Mouse (Mus musculus): Measurements from ENCODE around the gene Adgrb3. TPM values are rescaled to one million over a fixed set of nuclear protein-coding genes. Genes with fewer than 3 reads are reported as not detected.

Gene Adgrb3
- total and polyA plus RNA-seq, 2 experiments: not detected

GRCm38 (mm10) chr1:25775440-25776130, 53.9 kb downstream of the Adgrb3 start:
- H3K9ac ChIP-seq (ENCODE audit: low read depth, low read length): no peak overlapping the region
- 71% methylated on average over 3 of the region's 3 CpGs for WGBS

DNA sequence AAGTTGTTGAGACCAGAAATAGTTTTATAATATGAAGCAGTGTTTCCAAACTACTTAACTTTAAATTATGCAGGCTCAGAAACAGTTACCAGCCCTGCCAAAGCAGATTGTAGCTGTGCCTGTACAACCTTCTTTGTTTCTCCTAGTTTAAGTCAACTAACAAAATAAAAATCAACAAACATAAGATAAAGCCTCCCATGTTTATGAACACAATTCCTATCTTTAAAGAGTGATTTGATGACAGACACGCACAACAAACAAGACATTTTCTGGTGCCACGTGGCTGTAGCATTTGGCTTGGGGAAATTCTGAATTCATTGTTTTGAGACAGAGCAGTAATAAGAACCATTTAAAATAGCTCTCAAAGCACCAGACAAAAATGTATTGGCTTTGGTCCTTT, 60.5 kb downstream of the Adgrb3 start:
- WGBS: 72% methylated on average over 2 of the region's 2 CpGs
- H3K4me1 ChIP-seq (ENCODE audit: control insufficient read depth, insufficient read depth, low read length): no peaks in the 10 kb centered on the region
- no peaks in the 10 kb centered on the region for H3K79me2 ChIP-seq (ENCODE audit: control insufficient read depth, insufficient read depth, low read length)
- no peak for DNase-seq (ENCODE audit: extremely low read depth, low read depth, low spot score)
- TF ChIP-seq POLR2A (IDR thresholded peaks at IDR 0.05; ENCODE audit: extremely low read depth, insufficient read depth, low read length): no peak
- no peak for TF ChIP-seq CTCF (IDR thresholded peaks at IDR 0.05; ENCODE audit: low read depth, low read length)
- no peaks in the 10 kb centered on the region for H3K27me3 ChIP-seq (ENCODE audit: control insufficient read depth, insufficient read depth, low read length)
- no peaks in the 10 kb centered on the region for H3K36me3 ChIP-seq (ENCODE audit: control insufficient read depth, insufficient read depth, low read length)
- H3K4me3 ChIP-seq (ENCODE audit: insufficient read depth, low read depth, low read length): no peak overlapping the region
- no peak overlapping the region for H3K27ac ChIP-seq (replicated peaks; ENCODE audit: insufficient read depth, low read depth, low read length)
- no peak overlapping the region for H3K9ac ChIP-seq (ENCODE audit: low read depth, low read length)

More at GRCm38 (mm10) chr1:25775440-25776130, 53.9 kb downstream of the Adgrb3 start:
- H3K36me3 ChIP-seq (ENCODE audit: control insufficient read depth, insufficient read depth, low read length): no peaks in the 10 kb centered on the region
- H3K79me2 ChIP-seq (ENCODE audit: control insufficient read depth, insufficient read depth, low read length): no peaks in the 10 kb centered on the region
- no peaks in the 10 kb centered on the region for H3K4me1 ChIP-seq (ENCODE audit: control insufficient read depth, insufficient read depth, low read length)
- H3K27ac ChIP-seq (replicated peaks; ENCODE audit: insufficient read depth, low read depth, low read length): no peak overlapping the region
- H3K4me3 ChIP-seq (ENCODE audit: insufficient read depth, low read depth, low read length): no peak overlapping the region
- H3K27me3 ChIP-seq (ENCODE audit: control insufficient read depth, insufficient read depth, low read length): no peaks in the 10 kb centered on the region
- TF ChIP-seq CTCF (IDR thresholded peaks at IDR 0.05; ENCODE audit: low read depth, low read length) (no peak), POLR2A (IDR thresholded peaks at IDR 0.05; ENCODE audit: extremely low read depth, insufficient read depth, low read length) (no peak)
- no peak for DNase-seq (ENCODE audit: extremely low read depth, low read depth, low spot score)

GRCm38 (mm10) chr1:25755265-25755664, 74.2 kb downstream of the Adgrb3 start:
- Histone ChIP-seq H3K9ac (ENCODE audit: low read depth, low read length) (no peak overlapping the region), H3K79me2 (ENCODE audit: control insufficient read depth, insufficient read depth, low read length) (no peaks in the 10 kb centered on the region), H3K27me3 (ENCODE audit: control insufficient read depth, insufficient read depth, low read length) (no peaks in the 10 kb centered on the region), H3K4me3 (ENCODE audit: insufficient read depth, low read depth, low read length) (no peak overlapping the region), H3K36me3 (ENCODE audit: control insufficient read depth, insufficient read depth, low read length) (no peaks in the 10 kb centered on the region), H3K4me1 (ENCODE audit: control insufficient read depth, insufficient read depth, low read length) (no peaks in the 10 kb centered on the region), H3K27ac (replicated peaks; ENCODE audit: insufficient read depth, low read depth, low read length) (no peak overlapping the region)
- TF ChIP-seq POLR2A (IDR thresholded peaks at IDR 0.05; ENCODE audit: extremely low read depth, insufficient read depth, low read length): no peak
- no peak for TF ChIP-seq CTCF (IDR thresholded peaks at IDR 0.05; ENCODE audit: low read depth, low read length)
- DNase-seq (ENCODE audit: extremely low read depth, low read depth, low spot score): no peak

DNA sequence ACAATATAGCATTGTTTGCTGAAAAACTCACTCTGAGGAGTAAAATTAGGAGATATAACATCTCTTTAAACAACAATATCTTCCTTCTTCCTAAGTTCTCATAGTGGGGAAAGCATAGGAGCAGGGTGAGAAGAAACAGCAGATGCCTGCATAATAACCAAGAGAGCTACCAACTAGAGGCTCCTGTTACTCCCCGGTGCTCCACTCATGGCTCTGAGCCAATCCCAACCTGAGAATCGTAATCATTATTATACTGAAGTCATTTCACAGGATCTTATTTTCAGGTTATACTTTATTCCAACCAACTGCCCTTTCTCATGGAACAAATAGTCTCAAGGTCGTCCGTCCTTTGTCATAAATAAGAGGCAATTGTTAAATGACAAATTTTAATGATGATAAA, 75.0 kb downstream of the Adgrb3 start:
- TF ChIP-seq CTCF (IDR thresholded peaks at IDR 0.05; ENCODE audit: low read depth, low read length) (no peak), POLR2A (IDR thresholded peaks at IDR 0.05; ENCODE audit: extremely low read depth, insufficient read depth, low read length) (no peak)
- no peaks in the 10 kb centered on the region for H3K4me1 ChIP-seq (ENCODE audit: control insufficient read depth, insufficient read depth, low read length)
- H3K9ac ChIP-seq (ENCODE audit: low read depth, low read length): no peak overlapping the region
- H3K27me3 ChIP-seq (ENCODE audit: control insufficient read depth, insufficient read depth, low read length): no peaks in the 10 kb centered on the region
- no peaks in the 10 kb centered on the region for H3K79me2 ChIP-seq (ENCODE audit: control insufficient read depth, insufficient read depth, low read length)
- H3K36me3 ChIP-seq (ENCODE audit: control insufficient read depth, insufficient read depth, low read length): no peaks in the 10 kb centered on the region
- 75% methylated on average over 4 of the region's 4 CpGs for WGBS
- DNase-seq (ENCODE audit: extremely low read depth, low read depth, low spot score): no peak
- H3K27ac ChIP-seq (replicated peaks; ENCODE audit: insufficient read depth, low read depth, low read length): no peak overlapping the region
- H3K4me3 ChIP-seq (ENCODE audit: insufficient read depth, low read depth, low read length): no peak overlapping the region

DNA sequence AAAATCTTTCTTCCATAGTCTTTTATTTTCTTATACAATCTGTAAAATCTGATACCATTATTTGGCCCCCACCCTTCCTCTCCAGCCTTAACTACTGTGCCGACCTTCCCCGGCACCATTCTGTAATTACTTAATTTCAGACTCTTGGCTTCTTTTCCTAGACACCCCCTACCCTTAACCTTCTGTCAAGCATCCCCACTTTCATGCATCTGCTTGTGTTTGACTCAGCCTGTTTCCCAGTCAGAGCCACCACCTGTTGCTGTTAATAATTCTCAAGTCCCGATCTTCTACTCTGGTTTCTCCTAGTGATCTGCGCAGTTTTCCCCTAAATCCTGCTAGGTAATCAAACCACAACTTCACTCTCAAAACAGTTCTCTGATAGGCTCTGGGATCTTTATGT, 83.9 kb downstream of the Adgrb3 start:
- Histone ChIP-seq H3K27me3 (ENCODE audit: control insufficient read depth, insufficient read depth, low read length) (no peaks in the 10 kb centered on the region), H3K36me3 (ENCODE audit: control insufficient read depth, insufficient read depth, low read length) (no peaks in the 10 kb centered on the region), H3K27ac (replicated peaks; ENCODE audit: insufficient read depth, low read depth, low read length) (no peak overlapping the region), H3K4me1 (ENCODE audit: control insufficient read depth, insufficient read depth, low read length) (no peaks in the 10 kb centered on the region), H3K9ac (ENCODE audit: low read depth, low read length) (no peak overlapping the region), H3K79me2 (ENCODE audit: control insufficient read depth, insufficient read depth, low read length) (no peaks in the 10 kb centered on the region), H3K4me3 (ENCODE audit: insufficient read depth, low read depth, low read length) (no peak overlapping the region)
- no peak for TF ChIP-seq POLR2A (IDR thresholded peaks at IDR 0.05; ENCODE audit: extremely low read depth, insufficient read depth, low read length)
- TF ChIP-seq CTCF (IDR thresholded peaks at IDR 0.05; ENCODE audit: low read depth, low read length): no peak
- DNase-seq (ENCODE audit: extremely low read depth, low read depth, low spot score): no peak
- WGBS: 86% methylated on average over 4 of the region's 4 CpGs

- Histone ChIP-seq H3K4me3 (ENCODE audit: insufficient read depth, low read depth, low read length) (no peak overlapping the region), H3K9ac (ENCODE audit: low read depth, low read length) (no peak overlapping the region), H3K27me3 (ENCODE audit: control insufficient read depth, insufficient read depth, low read length) (no peaks in the 10 kb centered on the region), H3K4me1 (ENCODE audit: control insufficient read depth, insufficient read depth, low read length) (no peaks in the 10 kb centered on the region), H3K36me3 (ENCODE audit: control insufficient read depth, insufficient read depth, low read length) (no peaks in the 10 kb centered on the region), H3K27ac (replicated peaks; ENCODE audit: insufficient read depth, low read depth, low read length) (no peak overlapping the region), H3K79me2 (ENCODE audit: control insufficient read depth, insufficient read depth, low read length) (no peaks in the 10 kb centered on the region)
- 71% methylated on average over 6 of the region's 6 CpGs for WGBS
- TF ChIP-seq POLR2A (IDR thresholded peaks at IDR 0.05; ENCODE audit: extremely low read depth, insufficient read depth, low read length) (no peak), CTCF (IDR thresholded peaks at IDR 0.05; ENCODE audit: low read depth, low read length) (no peak)
- DNase-seq (ENCODE audit: extremely low read depth, low read depth, low spot score): no peak
Observed at GRCm38 (mm10) chr1:25744736-25745135, 84.8 kb downstream of the Adgrb3 start.
